Mouse (Mus musculus): ENCODE measurements around the gene Ubac2.

GRCm38 (mm10) chr14:122028926-122029745 lies 150.7 kb downstream of the Ubac2 start:
- TF ChIP-seq GATA1 (IDR thresholded peaks at IDR 0.05; ENCODE audit: low read length) (no peak), TAL1 (IDR thresholded peaks at IDR 0.05; ENCODE audit: low read length) (no peak)
